Mouse (Mus musculus) forebrain, embryonic 11.5 days (tissue): ENCODE measurements around the gene Hist2h3b. TPM values are rescaled to one million over a fixed set of nuclear protein-coding genes. Genes with fewer than 3 reads are reported as not detected.
"Not testable (repeated sequence)": the region's sequence is repeated elsewhere in the genome, so short reads cannot be mapped to it uniquely, and the experiment has no call there.

Experiments used
- ATAC-seq: fragments of 200-750 bp; cut with Nextera tagmentation; replicated peaks from 2 replicates; pipeline ENCODE4 v1.8.0; 2017; ENCODE audit warnings: moderate TSS enrichment; ENCODE audit not compliant: low FRiP score
- DNase-seq: peaks from one replicate; pipeline ENCODE4 v3.0.0-alpha.2; 2017; ENCODE audit warnings: low spot score
- H3K27ac ChIP-seq: fragments of 300-500 bp; sonication (generic); 2 replicates; pipeline ENCODE4 v1.5.1; 2014; ENCODE audit warnings: low read depth, low read length
- H3K27me3 ChIP-seq: fragments of 300-500 bp; sonication (generic); 2 replicates; pipeline ENCODE4 v1.6.1; 2014; ENCODE audit warnings: mild to moderate bottlenecking, low read length, mixed read lengths; ENCODE audit not compliant: control insufficient read depth, insufficient read depth
- H3K36me3 ChIP-seq: fragments of 300-500 bp; sonication (generic); 2 replicates; pipeline ENCODE4 v1.6.1; 2014; ENCODE audit warnings: mild to moderate bottlenecking, low read length, moderate library complexity, mixed read lengths; ENCODE audit not compliant: control insufficient read depth, insufficient read depth
- H3K4me1 ChIP-seq: fragments of 300-500 bp; sonication (generic); replicated peaks from 2 replicates; pipeline ENCODE4 v1.6.1; 2014; ENCODE audit warnings: low read length, mixed read lengths; ENCODE audit not compliant: control insufficient read depth, insufficient read depth
- H3K4me2 ChIP-seq: fragments of 300-500 bp; sonication (generic); 2 replicates; pipeline ENCODE4 v1.6.1; 2014; ENCODE audit warnings: low read depth, mild to moderate bottlenecking, low read length, moderate library complexity, mixed read lengths; ENCODE audit not compliant: severe bottlenecking
- H3K4me3 ChIP-seq: fragments of 300-500 bp; sonication (generic); 2 replicates; pipeline ENCODE4 v1.5.1; 2014; ENCODE audit warnings: low read depth, low read length
- H3K9ac ChIP-seq: fragments of 300-500 bp; sonication (generic); 2 replicates; pipeline ENCODE4 v1.6.1; 2014; ENCODE audit warnings: low read length
- H3K9me3 ChIP-seq: fragments of 300-500 bp; sonication (generic); 2 replicates; pipeline ENCODE4 v1.6.1; 2016; ENCODE audit warnings: low read length, mixed read lengths; ENCODE audit not compliant: control insufficient read depth
- WGBS: fragments of 180-500 bp; shearing (Covaris S2); extraction: QIAGEN DNeasy Blood & Tissue Kit; methylation state at CpG from one replicate; pipeline ENCODE4 v1.1.7; 2014; 5-methylcytosine and 5-hydroxymethylcytosine counted together
- polyA plus RNA-seq: library from polyadenylated mRNA; unstranded; fragments of >200 nt; fragmentation: Nextera tagmentation; extraction: Ambion mirVana; gene quantifications from 2 replicates; pipeline ENCODE4 v1.2.1, GENCODE M21; 2014

The Hist2h3b gene
- polyA plus RNA-seq, 1 experiment from 2014 or later: 105 TPM

DNA sequence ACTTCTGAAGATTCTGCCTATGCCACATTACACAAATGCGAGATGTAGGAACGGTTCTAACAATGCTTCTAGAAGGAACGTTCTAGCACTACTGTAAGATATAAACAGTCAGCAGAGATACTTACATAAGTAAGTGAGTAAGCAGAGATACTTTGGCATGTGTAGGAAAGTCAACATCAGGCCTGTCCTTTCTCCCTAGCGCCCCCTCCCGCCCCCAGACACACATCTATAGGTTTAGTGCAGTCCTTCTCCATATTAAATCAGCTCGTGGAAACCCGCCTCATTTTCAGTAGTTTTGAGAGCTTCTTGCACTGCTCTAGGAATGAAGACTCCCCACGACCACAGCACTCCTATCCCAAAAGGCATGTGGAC is 9.0 kb downstream of the Hist2h3b start:
- peak overlapping the region; percentile 69 for H3K9ac ChIP-seq
- peak overlapping the region; percentile 75 for H3K4me2 ChIP-seq
- WGBS: 15% methylated on average over 8 of the region's 8 CpGs
- H3K27me3 ChIP-seq: 0 out of 2 replicates have a peak, but pooled peaks cover 2% of the 10 kb centered on the region
- peak overlapping the region; percentile 40 for H3K4me3 ChIP-seq
- no peak overlapping the region for H3K27ac ChIP-seq
- H3K36me3 ChIP-seq: no peaks in the 10 kb centered on the region
- DNase-seq (peak; percentile 76), ATAC-seq (peak; percentile 47)
- H3K9me3 ChIP-seq: no peaks in the 10 kb centered on the region
- 0 out of 2 replicates have a peak, but pooled peaks cover 4% of the 10 kb centered on the region for H3K4me1 ChIP-seq

DNA sequence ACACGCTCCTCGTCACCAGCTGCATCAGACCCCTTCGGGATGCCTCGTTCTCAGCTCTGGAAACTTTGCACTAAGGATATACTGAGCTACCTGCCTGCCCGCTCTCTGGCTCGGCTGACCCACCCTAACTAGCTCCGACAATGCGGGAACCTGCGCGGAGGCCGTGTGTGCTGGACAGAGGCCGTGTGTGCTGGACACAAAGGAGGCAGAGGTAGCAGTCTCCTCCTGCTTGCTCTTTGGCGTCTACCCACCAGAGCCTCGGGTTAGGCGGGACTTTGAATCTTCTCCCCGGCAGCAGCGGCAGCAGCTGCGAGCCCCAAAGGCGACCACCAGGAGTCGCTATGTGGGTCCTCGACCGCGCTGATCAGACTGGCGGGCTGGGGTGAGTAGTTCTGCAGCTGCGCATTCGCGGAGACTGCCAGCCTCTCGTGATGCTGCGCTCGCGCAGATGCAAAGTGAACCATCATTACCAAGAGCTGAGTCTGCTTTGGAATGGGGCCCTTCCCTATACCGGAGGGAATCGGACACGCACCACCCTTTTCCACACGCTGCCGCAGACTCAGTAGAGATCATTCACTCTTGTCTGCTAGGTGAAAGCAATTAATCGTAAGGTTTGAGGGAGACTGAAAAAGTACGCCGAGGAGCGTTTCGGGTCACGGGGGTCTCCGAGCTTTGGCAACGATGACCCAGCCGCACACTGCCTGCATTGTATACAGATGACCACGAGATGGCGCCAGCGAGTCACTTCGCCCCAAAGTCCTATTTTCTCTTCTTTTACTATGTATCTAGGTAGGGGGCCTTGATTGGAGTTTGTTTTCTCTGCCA is 9.6 kb downstream of the Hist2h3b start:
- ATAC-seq (peak; percentile 94), DNase-seq (peak; percentile 98)
- H3K36me3 ChIP-seq: no peaks in the 10 kb centered on the region
- peak overlapping the region; percentile 40 for H3K4me3 ChIP-seq
- 0 out of 2 replicates have a peak, but pooled peaks cover 2% of the 10 kb centered on the region for H3K27me3 ChIP-seq
- 0 out of 2 replicates have a peak, but pooled peaks cover 4% of the 10 kb centered on the region for H3K4me1 ChIP-seq
- peak overlapping the region; percentile 75 for H3K4me2 ChIP-seq
- peak overlapping the region; percentile 69 for H3K9ac ChIP-seq
- peak overlapping the region; percentile 86 for H3K27ac ChIP-seq
- under 1% methylated on average over 49 of the region's 49 CpGs for WGBS
- H3K9me3 ChIP-seq: no peaks in the 10 kb centered on the region

DNA sequence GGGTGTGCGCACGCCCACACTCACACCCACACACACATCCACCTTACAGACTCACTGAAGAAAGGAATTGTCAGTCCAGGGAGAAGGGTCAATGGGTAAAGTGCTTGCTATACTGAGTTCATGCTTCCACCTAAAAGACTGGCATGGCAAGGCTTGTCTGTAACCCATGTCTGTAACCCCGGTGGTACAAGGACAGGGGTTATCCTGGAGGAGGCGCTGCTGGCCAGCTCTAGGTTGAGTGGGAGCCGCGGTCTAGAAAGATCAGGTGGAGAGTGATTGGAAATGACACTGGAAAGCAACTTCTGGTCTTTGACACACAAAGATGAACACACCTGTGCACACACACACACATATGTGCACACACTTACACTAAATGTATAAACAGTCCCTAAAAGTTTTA is 12.2 kb downstream of the Hist2h3b start:
- ATAC-seq (no peak), DNase-seq (no peak)
- H3K4me2 ChIP-seq: no peak overlapping the region
- no peak overlapping the region for H3K9ac ChIP-seq
- H3K27me3 ChIP-seq: 0 out of 2 replicates have a peak, but pooled peaks cover 2% of the 10 kb centered on the region
- 0 out of 2 replicates have a peak, but pooled peaks cover 4% of the 10 kb centered on the region for H3K4me1 ChIP-seq
- H3K4me3 ChIP-seq: no peak overlapping the region
- H3K27ac ChIP-seq: no peak overlapping the region
- no peaks in the 10 kb centered on the region for H3K9me3 ChIP-seq
- H3K36me3 ChIP-seq: no peaks in the 10 kb centered on the region
- 55% methylated on average over 6 of the region's 6 CpGs for WGBS

DNA sequence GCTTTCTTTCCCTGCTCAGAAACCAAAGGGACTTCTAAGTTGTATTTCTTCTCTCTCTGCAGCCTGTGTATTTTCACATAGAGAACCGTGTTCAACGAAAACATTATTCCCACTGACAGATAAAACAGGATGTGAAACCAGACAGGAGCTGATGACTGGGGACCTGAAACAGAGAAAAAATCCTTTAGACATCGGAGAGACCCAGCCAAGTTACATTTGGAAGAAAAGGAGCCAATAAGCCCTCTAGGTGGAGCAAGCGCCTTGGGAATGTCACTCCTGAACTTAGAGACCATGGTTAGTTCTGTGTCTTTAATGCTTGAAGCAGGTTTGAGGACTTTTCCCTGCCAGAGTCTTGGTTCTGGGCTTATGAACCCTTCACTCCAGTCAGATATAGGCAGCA is 16.0 kb downstream of the Hist2h3b start:
- H3K4me1 ChIP-seq: no peaks in the 10 kb centered on the region
- DNase-seq (no peak), ATAC-seq (no peak)
- no peak overlapping the region for H3K4me2 ChIP-seq
- no peaks in the 10 kb centered on the region for H3K9me3 ChIP-seq
- 25% methylated on average over 4 of the region's 4 CpGs for WGBS
- no peaks in the 10 kb centered on the region for H3K27me3 ChIP-seq
- H3K27ac ChIP-seq: no peak overlapping the region
- H3K4me3 ChIP-seq: no peak overlapping the region
- H3K9ac ChIP-seq: no peak overlapping the region
- no peaks in the 10 kb centered on the region for H3K36me3 ChIP-seq

DNA sequence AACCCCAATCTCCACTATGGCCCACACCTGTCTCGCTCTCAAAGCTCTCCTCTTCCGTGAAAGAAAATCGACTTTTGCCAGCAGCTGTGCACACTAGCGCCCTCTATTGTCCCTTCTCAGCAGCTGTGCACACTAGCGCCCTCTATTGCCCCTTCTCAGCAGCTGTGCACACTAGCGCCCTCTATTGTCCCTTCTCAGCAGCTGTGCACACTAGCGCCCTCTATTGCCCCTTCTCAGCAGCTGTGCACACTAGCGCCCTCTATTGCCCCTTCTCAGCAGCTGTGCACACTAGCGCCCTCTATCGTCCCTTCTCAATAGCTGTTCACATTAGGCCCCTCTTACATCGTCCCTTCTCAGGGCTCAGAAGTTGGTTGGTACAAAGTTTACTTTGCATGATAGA is 18.9 kb downstream of the Hist2h3b start:
- not testable (repeated sequence) for ATAC-seq, H3K4me1 ChIP-seq, DNase-seq

DNA sequence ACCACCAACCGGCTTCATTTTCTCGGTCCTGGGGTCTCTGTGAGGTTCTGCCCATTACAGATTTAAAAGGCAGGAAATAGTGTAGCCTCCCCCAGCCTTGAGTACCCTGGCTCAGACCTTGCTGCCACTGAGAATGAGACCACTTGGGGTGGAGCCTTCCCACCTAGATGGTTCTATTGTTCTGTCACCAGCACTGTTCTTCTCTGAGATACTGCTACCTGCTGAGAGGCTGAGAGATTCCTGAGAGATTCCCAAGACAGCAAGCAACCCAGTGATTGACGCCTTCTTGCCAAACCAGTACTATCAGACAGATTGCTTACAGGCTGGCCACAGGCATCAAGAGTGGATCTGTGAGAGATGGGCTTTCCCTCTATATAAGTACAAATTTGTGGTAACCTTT is 20.7 kb downstream of the Hist2h3b start:
- WGBS: 67% methylated on average over 3 of the region's 3 CpGs
- no peaks in the 10 kb centered on the region for H3K9me3 ChIP-seq
- ATAC-seq: no peak
- H3K9ac ChIP-seq: no peak overlapping the region
- H3K27ac ChIP-seq: no peak overlapping the region
- H3K4me2 ChIP-seq: no peak overlapping the region
- DNase-seq: no peak
- H3K4me3 ChIP-seq: no peak overlapping the region
- no peaks in the 10 kb centered on the region for H3K36me3 ChIP-seq
- H3K4me1 ChIP-seq: no peaks in the 10 kb centered on the region
- no peaks in the 10 kb centered on the region for H3K27me3 ChIP-seq

More for the DNA sequence above, 18.9 kb downstream of the Hist2h3b start:
- H3K36me3 ChIP-seq, H3K27ac ChIP-seq, H3K9ac ChIP-seq, H3K4me3 ChIP-seq, H3K9me3 ChIP-seq, H3K27me3 ChIP-seq, H3K4me2 ChIP-seq: not testable (repeated sequence)
- 83% methylated on average over 11 of the region's 11 CpGs for WGBS

DNA sequence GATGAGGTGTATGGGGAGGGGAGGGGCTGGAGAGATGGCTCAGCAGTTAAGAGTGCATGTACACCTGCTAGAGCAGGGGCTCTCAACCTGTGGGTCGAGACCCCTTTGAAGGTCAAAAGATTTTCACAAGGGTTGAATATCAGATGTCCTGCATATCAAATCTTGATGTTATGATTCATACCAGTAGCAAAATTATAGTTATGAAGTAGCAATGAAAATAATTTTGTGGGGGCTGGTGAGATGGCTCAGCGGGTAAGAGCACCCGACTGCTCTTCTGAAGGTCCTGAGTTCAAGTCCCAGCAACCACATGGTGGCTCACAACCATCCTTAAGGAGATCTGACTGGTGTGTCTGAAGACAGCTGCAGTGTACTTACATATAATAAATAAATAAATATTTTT is 22.3 kb downstream of the Hist2h3b start:
- not testable (repeated sequence) for H3K9ac ChIP-seq, H3K27me3 ChIP-seq, ATAC-seq, H3K9me3 ChIP-seq, H3K4me1 ChIP-seq, H3K27ac ChIP-seq, H3K36me3 ChIP-seq, DNase-seq, H3K4me2 ChIP-seq, H3K4me3 ChIP-seq
- WGBS: 92% methylated on average over 3 of the region's 3 CpGs

DNA sequence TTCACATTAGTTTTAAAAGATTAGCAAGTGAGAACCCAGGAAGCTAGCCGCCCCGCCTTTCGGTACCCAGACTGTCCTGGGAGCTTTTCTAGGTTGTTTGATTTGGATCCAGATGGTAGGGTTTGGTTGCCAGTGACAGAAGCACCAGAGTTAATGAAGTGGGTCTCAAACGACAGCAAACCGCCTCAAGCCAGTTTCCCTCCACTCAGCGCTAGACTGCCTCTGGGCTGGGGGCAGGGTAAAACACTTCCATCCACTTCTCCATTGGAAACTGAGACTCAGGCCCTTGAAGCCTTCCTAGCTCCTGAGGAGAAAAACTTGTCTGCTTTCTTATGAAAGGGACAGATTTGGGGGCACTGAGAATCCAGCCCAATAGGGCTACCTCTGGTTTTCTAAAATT is 24.2 kb downstream of the Hist2h3b start:
- DNase-seq (no peak), ATAC-seq (no peak)
- no peak overlapping the region for H3K9ac ChIP-seq
- WGBS: 75% methylated on average over 6 of the region's 6 CpGs
- no peaks in the 10 kb centered on the region for H3K4me1 ChIP-seq
- H3K4me2 ChIP-seq: no peak overlapping the region
- H3K27me3 ChIP-seq: no peaks in the 10 kb centered on the region
- H3K36me3 ChIP-seq: no peaks in the 10 kb centered on the region
- H3K9me3 ChIP-seq: no peaks in the 10 kb centered on the region
- no peak overlapping the region for H3K27ac ChIP-seq
- no peak overlapping the region for H3K4me3 ChIP-seq

DNA sequence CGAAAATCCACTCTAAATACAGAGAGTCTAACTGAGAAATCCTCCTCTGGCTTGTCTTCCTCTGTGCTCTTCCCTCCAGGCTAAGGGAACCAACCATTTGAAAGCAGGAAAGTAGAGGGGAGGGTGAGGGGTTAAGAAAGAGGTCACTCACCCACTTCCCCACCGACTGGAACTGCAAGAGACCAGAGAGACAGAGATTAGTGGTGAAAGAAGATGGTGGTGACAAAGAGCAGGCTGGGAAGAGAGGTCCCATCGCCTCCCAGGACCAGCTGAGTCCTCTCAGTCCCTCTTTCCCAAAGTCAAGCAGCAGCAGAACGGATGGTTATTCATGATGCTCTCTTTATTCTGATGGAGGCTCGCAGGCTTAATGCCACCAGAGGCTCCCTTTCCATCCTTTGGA is 24.9 kb downstream of the Hist2h3b start:
- H3K4me2 ChIP-seq: no peak overlapping the region
- H3K4me3 ChIP-seq: no peak overlapping the region
- H3K27me3 ChIP-seq: no peaks in the 10 kb centered on the region
- no peaks in the 10 kb centered on the region for H3K9me3 ChIP-seq
- 55% methylated on average over 5 of the region's 5 CpGs for WGBS
- no peaks in the 10 kb centered on the region for H3K4me1 ChIP-seq
- ATAC-seq: no peak
- DNase-seq: no peak
- H3K36me3 ChIP-seq: no peaks in the 10 kb centered on the region
- H3K27ac ChIP-seq: no peak overlapping the region
- H3K9ac ChIP-seq: no peak overlapping the region
